ENCODE assay signal across 25 mouse cellular contexts in genomic region chr6:146616670-146617069, GRCm38 (mm10). TPM values are rescaled to one million over a fixed set of nuclear protein-coding genes. Genes with fewer than 3 reads are reported as not detected.
DNase-seq lines count a peak whose midpoint lies in the region; ATAC-seq and TF ChIP-seq lines count a peak whose summit lies in the region.
"Had no signal": no experiment of that assay in that cellular context is flagged by ENCODE, and none has a peak within 500 bp of the region (broad histone marks: within the 10 kb centered on the region; RNA-seq: fewer than 3 reads in every experiment).

No protein-coding gene starts in this region.

- H3K9ac ChIP-seq in heart, embryonic 12.5 days, result no peak overlapping the region
- no peak overlapping the region for H3K9ac ChIP-seq in liver, embryonic 14.5 days (replicated peaks)
- no peak overlapping the region for H3K9ac ChIP-seq in liver, postnatal 0 days (replicated peaks)
- no peak overlapping the region for H3K9ac ChIP-seq in intestine, embryonic 15.5 days
- H3K9ac ChIP-seq in hindbrain, embryonic 11.5 days (ENCODE audit: low read depth, low read length), result no peak overlapping the region
- H3K9ac ChIP-seq: forebrain, embryonic 13.5 days; heart, embryonic 13.5 days; hindbrain, embryonic 12.5 days had no signal

- ATAC-seq in heart, embryonic 12.5 days (ENCODE audit: insufficient number of reproducible peaks, low FRiP score), result no peak
- no peak for ATAC-seq in liver, embryonic 14.5 days (ENCODE audit: insufficient read depth)
- ATAC-seq in liver, postnatal 0 days, result no peak
- peak; percentile 60 for ATAC-seq in intestine, embryonic 15.5 days
- no peak for ATAC-seq in granulocyte monocyte progenitor cell, adult 5-6 weeks (replicated peaks; ENCODE audit: poor library complexity, severe bottlenecking)
- no peak for ATAC-seq in hindbrain, embryonic 11.5 days (ENCODE audit: low FRiP score)
- ATAC-seq: activated CD4-positive, CD25-positive, alpha-beta regulatory T cell, adult 4 months; forebrain, embryonic 13.5 days; forebrain, embryonic 16.5 days; hindbrain, embryonic 16.5 days had no signal

- H3K4me1 ChIP-seq in heart, embryonic 12.5 days (replicated peaks), result peaks cover under 1% of the 10 kb centered on the region; the same call in 1 of the 2 replicates
- H3K4me1 ChIP-seq in liver, embryonic 14.5 days (replicated peaks; ENCODE audit: control insufficient read depth in 2 of 2, insufficient read depth in 2 of 2, low read length in 1 of 2), result peaks cover 30 to 37% of the 10 kb centered on the region in 2 experiments
- H3K4me1 ChIP-seq in liver, postnatal 0 days (ENCODE audit: insufficient read depth), result peaks cover 12% of the 10 kb centered on the region
- H3K4me1 ChIP-seq in intestine, embryonic 15.5 days (replicated peaks), result no peaks in the 10 kb centered on the region
- no peaks in the 10 kb centered on the region for H3K4me1 ChIP-seq in hindbrain, embryonic 11.5 days (replicated peaks; ENCODE audit: control insufficient read depth, insufficient read depth, low read length)
- H3K4me1 ChIP-seq: forebrain, embryonic 10.5 days; forebrain, embryonic 13.5 days; hindbrain, embryonic 12.5 days had no signal

- H3K27ac ChIP-seq in heart, embryonic 12.5 days (ENCODE audit: poor library complexity, severe bottlenecking), result no peak overlapping the region
- H3K27ac ChIP-seq in liver, embryonic 14.5 days, result peak overlapping the region; percentile 23; the same call in 1 of the 2 replicates
- no peak overlapping the region for H3K27ac ChIP-seq in liver, postnatal 0 days (ENCODE audit: low read depth)
- no peak overlapping the region for H3K27ac ChIP-seq in intestine, embryonic 15.5 days
- no peak overlapping the region for H3K27ac ChIP-seq in hindbrain, embryonic 11.5 days (ENCODE audit: low read depth, low read length)
- H3K27ac ChIP-seq: forebrain, embryonic 10.5 days; forebrain, embryonic 13.5 days; heart, embryonic 13.5 days; hindbrain, embryonic 12.5 days had no signal

- H3K9me3 ChIP-seq in heart, embryonic 12.5 days (replicated peaks), result 0 out of 2 replicates have a peak, but pooled peaks cover 7% of the 10 kb centered on the region
- no peaks in the 10 kb centered on the region for H3K9me3 ChIP-seq in liver, embryonic 14.5 days (ENCODE audit: control insufficient read depth, low read length)
- no peaks in the 10 kb centered on the region for H3K9me3 ChIP-seq in liver, postnatal 0 days (ENCODE audit: low read length)
- H3K9me3 ChIP-seq in intestine, embryonic 15.5 days, result no peaks in the 10 kb centered on the region
- no peaks in the 10 kb centered on the region for H3K9me3 ChIP-seq in hindbrain, embryonic 11.5 days (ENCODE audit: control insufficient read depth, low read length)
- H3K9me3 ChIP-seq: forebrain, embryonic 10.5 days; forebrain, embryonic 13.5 days; heart, embryonic 13.5 days; hindbrain, embryonic 12.5 days had no signal

- H3K36me3 ChIP-seq in heart, embryonic 12.5 days, result peaks cover 92% of the 10 kb centered on the region
- H3K36me3 ChIP-seq in liver, embryonic 14.5 days (replicated peaks; ENCODE audit: control insufficient read depth, insufficient read depth, low read depth), result peaks cover 45% of the 10 kb centered on the region
- peaks cover 58% of the 10 kb centered on the region for H3K36me3 ChIP-seq in liver, postnatal 0 days (replicated peaks; ENCODE audit: insufficient read depth, low read length)
- H3K36me3 ChIP-seq in intestine, embryonic 15.5 days, result peaks cover 18% of the 10 kb centered on the region
- H3K36me3 ChIP-seq in hindbrain, embryonic 11.5 days (ENCODE audit: control insufficient read depth, insufficient read depth, low read length), result no peaks in the 10 kb centered on the region

- no peaks in the 10 kb centered on the region for H3K27me3 ChIP-seq in heart, embryonic 12.5 days (replicated peaks)
- no peaks in the 10 kb centered on the region for H3K27me3 ChIP-seq in liver, embryonic 14.5 days (ENCODE audit: control insufficient read depth, insufficient read depth, low read length)
- H3K27me3 ChIP-seq in liver, postnatal 0 days (ENCODE audit: insufficient read depth, low read length), result no peaks in the 10 kb centered on the region
- H3K27me3 ChIP-seq in intestine, embryonic 15.5 days (replicated peaks), result no peaks in the 10 kb centered on the region
- no peaks in the 10 kb centered on the region for H3K27me3 ChIP-seq in hindbrain, embryonic 11.5 days (ENCODE audit: control insufficient read depth, insufficient read depth, low read length)
- H3K27me3 ChIP-seq: forebrain, embryonic 13.5 days; heart, embryonic 13.5 days; hindbrain, embryonic 12.5 days had no signal

- 87% methylated on average over 2 of the region's 2 CpGs for WGBS in heart, embryonic 12.5 days
- 87% methylated on average over 2 of the region's 2 CpGs for whole genome bisulfite sequencing in liver, embryonic 14.5 days (ENCODE audit: insufficient replicate concordance)
- WGBS in liver, postnatal 0 days (ENCODE audit: insufficient replicate concordance), result 84% methylated on average over 2 of the region's 2 CpGs
- 89% methylated on average over 2 of the region's 2 CpGs for WGBS in intestine, embryonic 15.5 days
- WGBS in hindbrain, embryonic 11.5 days, result 91% methylated on average over 2 of the region's 2 CpGs

- DNase-seq in heart, adult 11 months, result peak; percentile 12
- no peak for DNase-seq in liver, embryonic 14.5 days (ENCODE audit: low read depth in 3 of 3, low spot score in 3 of 3)
- DNase-seq in liver, postnatal 0 days, result no peak
- no peak for DNase-seq in kidney, adult 8-10 months
- DNase-seq in hindbrain, embryonic 11.5 days (ENCODE audit: low spot score), result no peak
- DNase-seq: adrenal gland, postnatal 10 days; adrenal gland, postnatal 36 days; B cell, adult 2 months; cerebellum, adult 18-20 months; cerebellum, adult 9-10 months; gastrocnemius, postnatal 10 days; gastrocnemius, postnatal 36 days; heart, adult 18-20 months; heart, postnatal 14 days; heart, postnatal 4 days had no signal

- H3K4me3 ChIP-seq in heart, embryonic 12.5 days, result no peak overlapping the region
- no peak overlapping the region for H3K4me3 ChIP-seq in liver, embryonic 14.5 days (ENCODE audit: insufficient read depth in 1 of 2, low read depth in 2 of 2, low read length in 2 of 2)
- H3K4me3 ChIP-seq in liver, postnatal 0 days (ENCODE audit: low read depth, low read length), result no peak overlapping the region
- H3K4me3 ChIP-seq in intestine, embryonic 15.5 days (replicated peaks), result no peak overlapping the region
- no peak overlapping the region for H3K4me3 ChIP-seq in hindbrain, embryonic 11.5 days (ENCODE audit: low read depth, low read length)
- H3K4me3 ChIP-seq: forebrain, embryonic 10.5 days; forebrain, embryonic 13.5 days; heart, embryonic 13.5 days; hindbrain, embryonic 12.5 days had no signal

- no peak for TF ChIP-seq CTCF in liver, embryonic 14.5 days (IDR thresholded peaks at IDR 0.05; ENCODE audit: low read depth)
- no peak for TF ChIP-seq CTCF in liver, postnatal 0 days (IDR thresholded peaks at IDR 0.05; ENCODE audit: low read depth)

- H3K4me2 ChIP-seq in heart, embryonic 12.5 days, result no peak overlapping the region
- H3K4me2 ChIP-seq in liver, embryonic 14.5 days (ENCODE audit: low read depth), result no peak overlapping the region
- no peak overlapping the region for H3K4me2 ChIP-seq in liver, postnatal 0 days (ENCODE audit: low read depth, low read length)
- H3K4me2 ChIP-seq in intestine, embryonic 15.5 days (replicated peaks), result no peak overlapping the region
- H3K4me2 ChIP-seq in hindbrain, embryonic 11.5 days (replicated peaks; ENCODE audit: low read depth, low read length), result no peak overlapping the region
- H3K4me2 ChIP-seq: forebrain, embryonic 13.5 days; heart, embryonic 13.5 days; hindbrain, embryonic 12.5 days had no signal

- TF ChIP-seq EP300 in liver, embryonic 14.5 days (IDR thresholded peaks at IDR 0.05; ENCODE audit: low read depth), result no peak
- TF ChIP-seq EP300 in liver, postnatal 0 days (IDR thresholded peaks at IDR 0.05; ENCODE audit: low read depth), result no peak

RNA-seq across cellular contexts. Expression of gene Med21, which starts 25.7 kb away (rescaled TPM):
- polyA plus RNA-seq in heart, embryonic 12.5 days (2016; fragmentation: Nextera tagmentation; extraction: Ambion mirVana), result 130 and 136 TPM in 2 replicates
- 34.7 and 44.7 TPM in 2 replicates for polyA plus RNA-seq in liver, embryonic 14.5 days (2012; rRNA removed)
- polyA plus RNA-seq in liver, embryonic 14.5 days (2014; fragmentation: Nextera tagmentation; extraction: Ambion mirVana), result 64.1 and 65.8 TPM in 2 replicates
- polyA plus RNA-seq in liver, postnatal 0 days (2015; fragmentation: Nextera tagmentation; extraction: Ambion mirVana), result 52.2 and 53.8 TPM in 2 replicates
- 124 and 128 TPM in 2 replicates for polyA plus RNA-seq in intestine, embryonic 15.5 days (2015; fragmentation: Nextera tagmentation; extraction: Ambion mirVana)
- total RNA-seq in granulocyte monocyte progenitor cell, adult 5-6 weeks (2014; fragmentation: Nextera tagmentation), result 214 and 275 TPM in 2 replicates
- total RNA-seq in granulocyte monocyte progenitor cell, adult 5-6 weeks (2017), result 240 and 246 TPM in 2 replicates
- polyA plus RNA-seq in hindbrain, embryonic 11.5 days (2014; fragmentation: Nextera tagmentation; extraction: Ambion mirVana), result 125 and 132 TPM in 2 replicates

RNA-seq across cellular contexts. Expression of gene Tm7sf3, which starts 26.0 kb away (rescaled TPM):
- 49.4 and 51.7 TPM in 2 replicates for polyA plus RNA-seq in heart, embryonic 12.5 days (2016; fragmentation: Nextera tagmentation; extraction: Ambion mirVana)
- 9.4 and 11.2 TPM in 2 replicates for polyA plus RNA-seq in liver, embryonic 14.5 days (2012; rRNA removed)
- polyA plus RNA-seq in liver, embryonic 14.5 days (2014; fragmentation: Nextera tagmentation; extraction: Ambion mirVana), result 24.8 and 27.6 TPM in 2 replicates
- polyA plus RNA-seq in liver, postnatal 0 days (2015; fragmentation: Nextera tagmentation; extraction: Ambion mirVana), result 19.7 and 21.2 TPM in 2 replicates
- 28.2 and 32.5 TPM in 2 replicates for polyA plus RNA-seq in intestine, embryonic 15.5 days (2015; fragmentation: Nextera tagmentation; extraction: Ambion mirVana)
- total RNA-seq in granulocyte monocyte progenitor cell, adult 5-6 weeks (2014; fragmentation: Nextera tagmentation), result 73.5 and 89.1 TPM in 2 replicates
- 104 and 107 TPM in 2 replicates for total RNA-seq in granulocyte monocyte progenitor cell, adult 5-6 weeks (2017)
- polyA plus RNA-seq in hindbrain, embryonic 11.5 days (2014; fragmentation: Nextera tagmentation; extraction: Ambion mirVana), result 25.8 and 27.8 TPM in 2 replicates

RNA-seq across cellular contexts. Expression of gene Ints13, which starts 39.0 kb away (rescaled TPM):
- 57.4 and 60.5 TPM in 2 replicates for polyA plus RNA-seq in heart, embryonic 12.5 days (2016; fragmentation: Nextera tagmentation; extraction: Ambion mirVana)
- 14.7 and 23.2 TPM in 2 replicates for polyA plus RNA-seq in liver, embryonic 14.5 days (2012; rRNA removed)
- polyA plus RNA-seq in liver, embryonic 14.5 days (2014; fragmentation: Nextera tagmentation; extraction: Ambion mirVana), result 27.8 and 29.0 TPM in 2 replicates
- 14.5 and 17.6 TPM in 2 replicates for polyA plus RNA-seq in liver, postnatal 0 days (2015; fragmentation: Nextera tagmentation; extraction: Ambion mirVana)
- polyA plus RNA-seq in intestine, embryonic 15.5 days (2015; fragmentation: Nextera tagmentation; extraction: Ambion mirVana), result 55.0 and 59.7 TPM in 2 replicates
- total RNA-seq in granulocyte monocyte progenitor cell, adult 5-6 weeks (2014; fragmentation: Nextera tagmentation), result 90.4 and 111 TPM in 2 replicates
- total RNA-seq in granulocyte monocyte progenitor cell, adult 5-6 weeks (2017), result 93.8 and 132 TPM in 2 replicates
- 90.9 and 93.7 TPM in 2 replicates for polyA plus RNA-seq in hindbrain, embryonic 11.5 days (2014; fragmentation: Nextera tagmentation; extraction: Ambion mirVana)

RNA-seq across cellular contexts. Expression of gene Fgfr1op2, which starts 39.7 kb away (rescaled TPM):
- polyA plus RNA-seq in heart, embryonic 12.5 days (2016; fragmentation: Nextera tagmentation; extraction: Ambion mirVana), result 85.9 and 87.0 TPM in 2 replicates
- 23.3 and 42.1 TPM in 2 replicates for polyA plus RNA-seq in liver, embryonic 14.5 days (2012; rRNA removed)
- 92.6 and 99.8 TPM in 2 replicates for polyA plus RNA-seq in liver, embryonic 14.5 days (2014; fragmentation: Nextera tagmentation; extraction: Ambion mirVana)
- polyA plus RNA-seq in liver, postnatal 0 days (2015; fragmentation: Nextera tagmentation; extraction: Ambion mirVana), result 69.7 and 71.6 TPM in 2 replicates
- 89.5 and 91.2 TPM in 2 replicates for polyA plus RNA-seq in intestine, embryonic 15.5 days (2015; fragmentation: Nextera tagmentation; extraction: Ambion mirVana)
- total RNA-seq in granulocyte monocyte progenitor cell, adult 5-6 weeks (2014; fragmentation: Nextera tagmentation), result 96.1 and 107 TPM in 2 replicates
- total RNA-seq in granulocyte monocyte progenitor cell, adult 5-6 weeks (2017), result 151 and 157 TPM in 2 replicates
- 79.8 and 85.1 TPM in 2 replicates for polyA plus RNA-seq in hindbrain, embryonic 11.5 days (2014; fragmentation: Nextera tagmentation; extraction: Ambion mirVana)
